Mouse (Mus musculus) induced T-regulatory cell, adult 2 months (primary cell): ENCODE measurements around the gene Tekt5.
A peak's percentile ranks its signal among the peaks of the same experiment; 100 is the strongest.

ENCODE experiments used
- DNase-seq: peaks from one replicate; pipeline ENCODE4 v3.0.0-alpha.2; 2012; ENCODE audit warnings: low read depth

Tekt5 gene

DNA sequence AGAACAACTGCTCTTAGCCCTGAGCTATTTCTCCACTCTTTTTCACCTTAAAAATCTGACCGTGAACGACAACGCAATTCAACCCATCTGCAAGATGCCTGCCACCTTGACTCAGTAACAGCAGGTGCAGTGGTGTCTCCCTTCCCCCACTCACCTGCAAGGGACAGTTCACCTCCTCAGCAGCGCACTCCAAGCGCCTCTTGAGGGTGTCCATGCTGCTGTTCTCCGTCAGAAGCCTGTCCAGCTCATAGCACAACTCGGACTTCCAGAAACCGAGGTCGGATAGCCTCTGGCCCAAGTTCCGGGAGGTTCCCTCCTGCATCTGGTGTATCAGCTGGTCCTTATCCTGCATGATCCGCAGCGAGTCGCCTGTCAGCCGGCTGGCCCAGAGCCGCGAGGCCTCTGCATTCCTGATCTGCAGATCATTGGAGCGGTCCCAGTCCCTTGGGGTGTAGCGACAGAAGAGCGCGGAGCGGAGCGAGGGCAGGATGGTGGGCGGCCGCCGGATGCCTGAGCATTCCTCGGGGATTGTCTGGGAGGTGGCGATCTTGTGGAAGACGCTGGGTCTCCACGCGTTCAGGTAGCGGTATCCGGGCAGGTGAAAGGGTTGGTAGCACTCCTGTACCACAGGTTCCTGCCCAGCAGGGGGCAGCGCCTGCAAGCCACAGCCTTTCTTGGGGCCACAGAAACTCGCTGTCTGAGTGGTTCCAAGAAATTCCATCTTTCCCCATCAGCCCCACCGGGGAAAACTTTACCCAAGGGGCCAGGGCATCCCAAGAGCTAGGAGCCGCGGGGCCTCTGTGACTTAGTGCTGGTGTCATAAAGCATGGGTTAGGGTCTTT is at the start of gene Tekt5:
TSS of gene Tekt5 (minus strand) at position 792 of the 842 bp plus-strand sequence.
- DNase-seq, result peak; percentile 29

DNA sequence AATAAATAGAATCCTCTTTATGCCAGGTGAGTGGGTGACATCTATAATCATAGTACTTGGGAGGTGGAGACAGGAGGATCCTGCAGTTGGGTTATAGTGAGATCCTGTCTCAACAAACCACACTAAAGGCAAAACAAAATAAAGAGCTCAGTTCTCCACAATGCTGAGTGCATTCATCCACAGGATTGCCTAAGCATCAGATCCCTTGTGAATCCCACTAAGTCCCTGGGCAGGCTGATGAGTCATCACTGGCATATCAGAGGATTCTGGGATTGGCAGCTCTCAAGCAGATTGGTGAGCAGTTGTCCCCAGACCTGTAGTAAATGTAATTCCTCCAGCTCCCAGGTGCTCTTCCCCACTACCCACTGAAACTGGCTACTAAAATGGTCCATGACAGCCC is 48.4 kb upstream of the Tekt5 start:
- DNase-seq, result no peak

DNA sequence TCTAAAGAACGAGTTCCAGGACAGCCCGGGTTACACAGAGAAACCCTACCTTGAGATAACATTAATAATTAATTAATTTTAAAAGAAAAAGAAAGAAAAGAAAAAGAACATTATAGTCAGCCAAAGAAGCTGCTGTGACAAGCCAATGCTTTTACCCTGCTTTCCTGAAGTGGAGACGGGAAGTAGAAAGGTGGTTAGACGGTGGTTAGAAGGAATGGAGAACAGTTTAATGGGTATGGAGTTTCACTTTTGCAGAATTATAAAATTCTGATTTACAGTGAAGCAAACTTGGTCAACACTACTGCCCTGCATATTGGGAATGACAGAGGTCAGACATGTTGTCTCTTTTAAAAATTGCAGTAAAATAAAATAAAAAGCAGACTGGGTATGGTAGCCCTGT is 46.5 kb upstream of the Tekt5 start:
- no peak for DNase-seq

GRCm38 (mm10) chr16:10441328-10441727 is 46.0 kb upstream of the Tekt5 start:
- no peak for DNase-seq

- DNase-seq, result no peak
Observed at GRCm38 (mm10) chr16:10438055-10438454, 42.8 kb upstream of the Tekt5 start.

- no peak for DNase-seq
Observed at GRCm38 (mm10) chr16:10436166-10436565, 40.9 kb upstream of the Tekt5 start.

- DNase-seq, result no peak
Observed at GRCm38 (mm10) chr16:10433344-10433743, 38.1 kb upstream of the Tekt5 start.

DNA sequence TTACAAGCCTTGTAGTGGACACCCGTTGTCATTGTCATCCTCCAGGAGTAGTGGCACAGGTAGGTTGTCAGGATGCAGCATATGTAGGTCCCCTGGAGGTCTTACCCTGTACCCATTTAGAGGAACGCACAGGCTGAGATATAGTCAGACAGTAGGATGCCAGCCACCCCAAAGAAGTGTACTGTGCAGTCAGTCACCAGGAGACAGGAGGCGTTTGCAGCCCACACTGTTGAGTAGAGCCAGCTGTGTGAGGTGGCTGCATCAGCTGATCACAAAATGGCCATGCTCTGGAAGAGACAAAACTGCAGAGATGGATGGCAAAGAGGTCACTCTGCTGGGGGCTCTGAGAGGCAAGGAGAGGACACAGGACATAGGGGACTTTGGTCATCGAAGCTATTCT is 37.1 kb upstream of the Tekt5 start:
- no peak for DNase-seq

- no peak for DNase-seq
Observed at GRCm38 (mm10) chr16:10431911-10432310, 36.6 kb upstream of the Tekt5 start.

DNA sequence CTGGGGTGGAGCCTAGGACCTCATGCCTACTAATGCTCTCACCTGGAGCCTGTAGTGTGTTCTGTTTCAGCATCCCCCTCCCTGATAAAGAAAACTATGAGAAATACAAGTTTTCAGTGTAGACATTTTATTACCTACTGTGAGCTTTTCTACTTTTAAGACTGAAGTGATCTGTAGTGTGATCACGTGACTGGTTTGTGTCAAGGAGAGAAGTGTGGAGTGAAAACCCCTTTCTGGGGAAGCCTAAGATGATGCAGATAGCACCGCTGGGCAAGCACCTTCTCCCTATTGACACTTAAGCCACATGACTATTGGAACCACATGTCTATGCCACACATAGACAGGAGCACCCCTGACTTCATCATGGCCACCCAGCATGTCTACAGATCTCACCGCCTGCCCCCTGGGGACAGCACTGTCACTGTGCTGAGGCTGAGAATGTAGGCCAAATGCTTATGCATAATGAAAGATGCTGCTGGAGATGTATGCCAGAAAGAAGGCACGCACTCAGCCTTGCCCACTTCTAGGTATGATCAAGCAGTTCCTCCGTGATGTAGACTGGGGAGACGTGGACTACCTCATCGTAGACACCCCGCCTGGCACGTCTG is 25.3 kb upstream of the Tekt5 start:
- DNase-seq, result no peak

GRCm38 (mm10) chr16:10417723-10418259 is 22.5 kb upstream of the Tekt5 start:
- no peak for DNase-seq

DNA sequence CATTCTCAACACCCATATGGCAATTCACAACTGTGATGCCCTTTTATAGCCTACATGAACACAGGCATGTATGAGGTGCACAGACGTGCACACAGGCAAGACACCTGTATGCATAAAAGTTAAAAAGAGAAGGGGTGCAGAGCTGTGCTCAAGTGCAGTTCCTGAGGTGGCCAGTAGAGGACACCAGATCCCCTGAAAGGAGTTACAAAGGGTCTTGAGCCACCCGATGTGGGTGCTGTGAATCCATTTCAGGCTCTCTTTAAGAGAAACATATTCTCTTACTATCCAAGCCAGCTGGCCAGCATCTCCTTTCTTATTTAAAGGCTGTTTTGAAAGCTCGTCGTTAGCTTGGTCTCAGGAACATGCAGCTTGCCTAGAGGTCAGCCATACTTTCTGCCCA is 21.6 kb upstream of the Tekt5 start:
- DNase-seq, result peak; percentile 53

DNA sequence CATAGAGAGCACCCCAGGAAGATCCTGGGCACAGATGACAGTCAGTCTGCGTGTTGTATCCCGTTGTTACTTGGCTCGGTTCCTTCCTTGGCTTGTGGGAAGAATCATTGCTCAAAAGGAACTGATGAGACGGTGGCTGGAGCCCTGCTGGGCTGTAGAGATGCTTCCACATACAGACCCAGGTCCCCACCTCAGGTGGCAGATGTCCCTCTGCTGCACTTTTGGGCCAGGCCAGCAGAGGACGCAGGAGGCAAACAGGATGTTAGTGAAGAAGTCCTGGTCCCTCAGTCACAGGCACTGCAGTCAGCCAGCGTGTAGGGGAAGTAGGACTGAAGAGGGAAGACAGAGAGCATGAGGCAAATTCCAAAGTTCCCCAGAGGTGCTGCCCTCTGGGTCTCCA is 20.7 kb upstream of the Tekt5 start:
- DNase-seq, result no peak

GRCm38 (mm10) chr16:10411764-10412746 is 16.8 kb upstream of the Tekt5 start, which contains the start of gene Nubp1:
Gene Nubp1 (plus strand): TSS chr16:10411948.
- DNase-seq, result peak; percentile 95

GRCm38 (mm10) chr16:10399160-10399559 is 3.9 kb upstream of the Tekt5 start:
- peak; percentile 85 for DNase-seq

- DNase-seq, result no peak
Observed at GRCm38 (mm10) chr16:10398755-10399154, 3.5 kb upstream of the Tekt5 start.

- no peak for DNase-seq
Observed at GRCm38 (mm10) chr16:10392587-10392986, 2.7 kb downstream of the Tekt5 start.

DNA sequence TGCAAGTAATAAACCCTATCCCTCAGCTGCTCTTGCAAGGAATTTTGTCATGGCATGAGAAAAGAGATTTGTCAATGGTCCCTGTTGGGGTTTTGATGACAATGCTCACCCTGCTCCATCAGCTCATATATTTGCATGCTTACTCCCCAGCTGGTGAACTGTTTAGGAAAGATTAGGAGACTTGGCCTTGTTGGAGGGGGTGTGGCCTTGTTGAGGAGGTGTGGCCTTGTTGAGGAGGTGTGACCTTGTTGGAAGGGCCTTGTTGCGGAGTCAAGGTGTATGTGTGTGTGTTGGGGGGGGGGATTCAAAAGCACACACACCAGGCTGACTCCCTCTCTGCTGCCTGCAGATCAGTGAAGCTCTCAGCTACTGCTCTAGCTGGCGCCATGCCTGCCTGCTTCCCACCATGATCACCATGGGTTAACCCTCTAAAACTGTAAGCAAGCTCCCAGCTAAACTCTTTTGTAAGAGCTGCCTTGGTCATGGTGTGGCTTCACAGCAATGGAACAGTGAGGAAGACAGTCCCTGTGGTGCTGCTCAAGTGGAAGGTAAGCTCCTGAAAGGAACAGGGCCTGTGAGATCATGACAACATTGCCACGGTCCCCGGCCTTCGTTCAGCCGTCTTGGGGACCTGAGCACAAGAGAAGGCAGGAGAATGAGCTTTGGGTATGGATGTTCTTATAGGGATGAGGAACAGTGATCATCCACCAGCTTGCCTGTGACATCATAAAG is 6.5 kb downstream of the Tekt5 start:
- no peak for DNase-seq

GRCm38 (mm10) chr16:10385261-10385660 is 10.0 kb downstream of the Tekt5 start:
- DNase-seq, result no peak

DNA sequence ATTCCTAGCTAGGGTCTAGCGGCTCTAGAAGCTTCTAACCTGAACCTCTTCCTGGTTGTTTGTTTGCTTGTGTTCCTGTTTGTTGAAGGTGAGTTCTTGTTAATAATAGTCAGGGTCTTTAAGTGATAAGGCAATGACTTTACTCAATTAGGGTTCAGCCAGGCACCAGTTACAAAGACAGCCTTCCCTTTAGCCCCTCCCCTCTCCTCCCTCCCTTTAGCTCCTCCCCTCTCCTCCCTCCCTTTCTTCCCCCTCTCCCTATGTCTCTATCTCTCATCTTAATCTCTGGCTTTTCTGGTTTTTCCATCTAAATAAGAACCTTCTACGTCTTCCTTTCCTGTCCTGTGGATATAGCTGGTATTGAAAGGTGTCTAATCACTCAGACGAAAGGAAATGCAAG is 10.7 kb downstream of the Tekt5 start:
- no peak for DNase-seq

- DNase-seq, result peak; percentile 23
Observed at GRCm38 (mm10) chr16:10384060-10384497, 11.2 kb downstream of the Tekt5 start.
